Mouse (Mus musculus) layer of hippocampus, adult 11-12 months (tissue): Measurements from ENCODE around the gene Xpr1.

Source experiments
- DNase-seq: peaks from one replicate; pipeline ENCODE4 v3.0.0; 2022; ENCODE audit warnings: low spot score

Gene Xpr1

GRCm38 (mm10) chr1:155251596-155251995 lies 165.6 kb downstream of the Xpr1 start:
- DNase-seq, result no peak

- peak; percentile 2 for DNase-seq
These were observed 166.6 kb downstream of the Xpr1 start for GRCm38 (mm10) chr1:155250531-155251135.

- peak; percentile 1 for DNase-seq
These were observed 167.3 kb downstream of the Xpr1 start for GRCm38 (mm10) chr1:155249896-155250295.

GRCm38 (mm10) chr1:155248041-155248440 lies 169.2 kb downstream of the Xpr1 start:
- peak; percentile 1 for DNase-seq

- DNase-seq, result peak; percentile 1
These were observed 169.8 kb downstream of the Xpr1 start for GRCm38 (mm10) chr1:155247441-155247840.

- DNase-seq, result peak; percentile 2
These were observed 171.7 kb downstream of the Xpr1 start for GRCm38 (mm10) chr1:155245516-155245915.

GRCm38 (mm10) chr1:155244771-155245211 lies 172.4 kb downstream of the Xpr1 start:
- DNase-seq, result peak; percentile 3

GRCm38 (mm10) chr1:155243797-155244770 lies 173.1 kb downstream of the Xpr1 start, which contains the start of gene BC034090:
TSS of gene BC034090 (minus strand) at chr1:155244444.
- DNase-seq, result peak; percentile 27

GRCm38 (mm10) chr1:155242488-155242745 lies 174.8 kb downstream of the Xpr1 start:
- DNase-seq, result no peak

GRCm38 (mm10) chr1:155241701-155242487 lies 175.3 kb downstream of the Xpr1 start:
- DNase-seq, result no peak

- peak; percentile 50 for DNase-seq
These were observed 177.1 kb downstream of the Xpr1 start for GRCm38 (mm10) chr1:155239962-155240717.

GRCm38 (mm10) chr1:155239169-155239568 lies 178.0 kb downstream of the Xpr1 start:
- no peak for DNase-seq

GRCm38 (mm10) chr1:155238126-155238525 lies 179.1 kb downstream of the Xpr1 start:
- DNase-seq, result no peak

- DNase-seq, result peak; percentile 50
These were observed 179.8 kb downstream of the Xpr1 start for GRCm38 (mm10) chr1:155237390-155237789.

GRCm38 (mm10) chr1:155236306-155237024 lies 180.8 kb downstream of the Xpr1 start:
- no peak for DNase-seq

GRCm38 (mm10) chr1:155235641-155236040 lies 181.6 kb downstream of the Xpr1 start:
- DNase-seq, result no peak

- peak; percentile 62 for DNase-seq
These were observed 183.1 kb downstream of the Xpr1 start for GRCm38 (mm10) chr1:155233931-155234607.

GRCm38 (mm10) chr1:155233378-155233777 lies 183.8 kb downstream of the Xpr1 start:
- DNase-seq, result no peak

GRCm38 (mm10) chr1:155232786-155233185 lies 184.4 kb downstream of the Xpr1 start:
- no peak for DNase-seq

GRCm38 (mm10) chr1:155232385-155232784 lies 184.8 kb downstream of the Xpr1 start:
- no peak for DNase-seq
